ENCODE assay signal across 7 mouse cellular contexts in genomic region chr1:125759972-125760695, GRCm38 (mm10).
DNase-seq lines count a peak whose midpoint lies in the region; ATAC-seq and TF ChIP-seq lines count a peak whose summit lies in the region.

No protein-coding gene starts in this region.

- no peaks in the 10 kb centered on the region for H3K4me1 ChIP-seq in heart, embryonic 11.5 days (ENCODE audit: control insufficient read depth, insufficient read depth, low read length)
- H3K4me1 ChIP-seq in stomach, embryonic 15.5 days, result peaks cover 4% of the 10 kb centered on the region
- H3K4me1 ChIP-seq in thymus, adult 2 months (replicated peaks; ENCODE audit: control insufficient read depth, insufficient read depth, low read length), result no peaks in the 10 kb centered on the region

- ATAC-seq in heart, embryonic 11.5 days (replicated peaks; ENCODE audit: insufficient number of reproducible peaks, low FRiP score, low TSS enrichment), result 0 out of 2 replicates have a peak, but pooled peaks have one; percentile 52
- peak; percentile 37; the same call in 1 of the 2 replicates for ATAC-seq in stomach, embryonic 15.5 days (ENCODE audit: insufficient read depth, low FRiP score, low read depth)

- H3K9ac ChIP-seq in heart, embryonic 11.5 days (ENCODE audit: low read depth, low read length), result no peak overlapping the region
- H3K9ac ChIP-seq in stomach, embryonic 15.5 days, result no peak overlapping the region

- no peak for TF ChIP-seq CTCF in thymus, adult 2 months (IDR thresholded peaks at IDR 0.05; ENCODE audit: borderline replicate concordance, control insufficient read depth, extremely low read depth, insufficient read depth, low read length, poor library complexity)

- H3K36me3 ChIP-seq in heart, embryonic 11.5 days (ENCODE audit: control insufficient read depth, insufficient read depth, low read length), result no peaks in the 10 kb centered on the region
- no peaks in the 10 kb centered on the region for H3K36me3 ChIP-seq in stomach, embryonic 15.5 days
- no peaks in the 10 kb centered on the region for H3K36me3 ChIP-seq in thymus, adult 2 months (ENCODE audit: control insufficient read depth, insufficient read depth, low read length)

- TF ChIP-seq POLR2A in thymus, adult 2 months (IDR thresholded peaks at IDR 0.05; ENCODE audit: control insufficient read depth, extremely low read depth, insufficient read depth, low read length, poor library complexity), result no peak

- H3K4me3 ChIP-seq in heart, embryonic 11.5 days (ENCODE audit: low read depth, low read length), result no peak overlapping the region
- H3K4me3 ChIP-seq in stomach, embryonic 15.5 days (replicated peaks), result no peak overlapping the region
- no peak overlapping the region for H3K4me3 ChIP-seq in thymus, adult 2 months (ENCODE audit: control insufficient read depth, insufficient read depth, low read length)

- H3K27me3 ChIP-seq in heart, embryonic 11.5 days (ENCODE audit: control insufficient read depth, insufficient read depth, low read length), result no peaks in the 10 kb centered on the region
- H3K27me3 ChIP-seq in stomach, embryonic 15.5 days (replicated peaks), result no peaks in the 10 kb centered on the region
- no peaks in the 10 kb centered on the region for H3K27me3 ChIP-seq in thymus, adult 2 months (ENCODE audit: control insufficient read depth, insufficient read depth, low read length)

- peak; percentile 35 to 40 for DNase-seq in right cerebral cortex, postnatal 10 days (ENCODE audit: low spot score in 2 of 2)
- no peak for DNase-seq in right cerebral cortex, adult 18-20 months
- DNase-seq in cerebellum, adult 9-11 months, result peak; percentile 42
- peak; percentile 65 to 72 for DNase-seq in kidney, postnatal 4 days
- DNase-seq in thymus, adult 2 months, result no peak

- H3K27ac ChIP-seq in heart, embryonic 11.5 days (ENCODE audit: low read depth, low read length), result no peak overlapping the region
- H3K27ac ChIP-seq in stomach, embryonic 15.5 days, result no peak overlapping the region
- no peak overlapping the region for H3K27ac ChIP-seq in thymus, adult 2 months (ENCODE audit: control insufficient read depth, insufficient read depth, low read length)

- no peaks in the 10 kb centered on the region for H3K9me3 ChIP-seq in heart, embryonic 11.5 days (replicated peaks; ENCODE audit: control insufficient read depth, low read length)
- no peaks in the 10 kb centered on the region for H3K9me3 ChIP-seq in stomach, embryonic 15.5 days

- H3K4me2 ChIP-seq in heart, embryonic 11.5 days, result peak overlapping the region; percentile 7; the same call in 1 of the 2 replicates
- H3K4me2 ChIP-seq in stomach, embryonic 15.5 days, result no peak overlapping the region; the same call in 1 of the 2 replicates

- 47% methylated on average over 15 of the region's 15 CpGs for WGBS in heart, embryonic 11.5 days (ENCODE audit: insufficient replicate concordance)
- WGBS in stomach, embryonic 15.5 days, result 43% methylated on average over 15 of the region's 15 CpGs
- 81% methylated on average over 15 of the region's 15 CpGs for WGBS in thymus, adult 2 months

Comparison
In these comparisons a context has a peak if more than half of its experiments do, and no peak if none do; other contexts are left out.
1. DNase-seq: peak in right cerebral cortex, postnatal 10 days (2 of 2), cerebellum, adult 9-11 months (single experiment) and kidney, postnatal 4 days (2 of 2); none in right cerebral cortex, adult 18-20 months (single experiment) and thymus, adult 2 months (single experiment).